Mouse (Mus musculus) lung, postnatal 25 days (tissue): ENCODE results near the gene Clpp.

Experiments
- DNase-seq: peaks from one replicate; pipeline ENCODE4 v3.0.0; 2022; ENCODE audit warnings: low spot score

The Clpp gene

DNA sequence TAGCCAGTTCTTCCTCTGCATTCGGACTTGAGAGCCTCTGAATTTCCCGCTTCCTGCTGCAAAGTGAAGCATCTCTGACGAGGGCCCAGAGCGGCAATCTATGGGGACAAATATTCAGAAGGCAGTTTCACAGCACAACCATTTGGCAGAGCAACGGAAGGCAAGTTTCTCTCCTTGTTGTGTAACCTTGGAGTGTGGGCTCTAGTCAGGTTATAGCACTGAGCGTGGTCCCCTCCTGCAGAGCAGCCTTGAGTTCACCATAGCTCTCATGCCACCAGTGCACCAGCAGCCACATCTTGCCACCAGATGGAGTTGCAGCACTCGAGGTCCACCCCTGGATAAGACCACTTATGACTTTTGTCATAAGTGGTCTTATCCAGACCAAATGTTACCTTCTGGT lies 1.7 kb upstream of the Clpp start:
- DNase-seq = no peak

DNA sequence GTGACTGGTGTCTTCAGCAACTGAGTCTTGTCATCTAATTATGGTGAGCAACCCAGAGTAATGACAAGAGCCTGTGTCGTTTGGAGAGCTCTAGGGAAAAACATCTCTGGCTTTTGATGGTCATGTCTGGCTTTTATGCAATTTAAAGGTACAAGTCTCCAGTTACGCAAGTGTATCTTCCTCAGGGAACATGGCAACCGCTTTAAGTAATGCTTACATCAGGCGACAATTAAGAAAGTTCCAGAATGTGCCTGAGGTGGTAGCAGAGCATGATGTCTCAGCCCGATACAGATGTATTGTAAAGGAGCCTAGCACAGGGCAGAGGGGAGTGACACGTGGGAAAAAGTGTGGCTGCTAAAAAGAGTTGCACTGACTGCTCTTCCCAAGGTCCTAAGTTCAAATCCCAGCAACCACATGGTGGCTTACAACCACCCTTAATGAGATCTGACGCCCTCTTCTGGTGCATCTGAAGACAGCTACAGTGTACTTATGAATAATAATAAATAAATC lies 1.1 kb upstream of the Clpp start:
- DNase-seq = no peak

DNA sequence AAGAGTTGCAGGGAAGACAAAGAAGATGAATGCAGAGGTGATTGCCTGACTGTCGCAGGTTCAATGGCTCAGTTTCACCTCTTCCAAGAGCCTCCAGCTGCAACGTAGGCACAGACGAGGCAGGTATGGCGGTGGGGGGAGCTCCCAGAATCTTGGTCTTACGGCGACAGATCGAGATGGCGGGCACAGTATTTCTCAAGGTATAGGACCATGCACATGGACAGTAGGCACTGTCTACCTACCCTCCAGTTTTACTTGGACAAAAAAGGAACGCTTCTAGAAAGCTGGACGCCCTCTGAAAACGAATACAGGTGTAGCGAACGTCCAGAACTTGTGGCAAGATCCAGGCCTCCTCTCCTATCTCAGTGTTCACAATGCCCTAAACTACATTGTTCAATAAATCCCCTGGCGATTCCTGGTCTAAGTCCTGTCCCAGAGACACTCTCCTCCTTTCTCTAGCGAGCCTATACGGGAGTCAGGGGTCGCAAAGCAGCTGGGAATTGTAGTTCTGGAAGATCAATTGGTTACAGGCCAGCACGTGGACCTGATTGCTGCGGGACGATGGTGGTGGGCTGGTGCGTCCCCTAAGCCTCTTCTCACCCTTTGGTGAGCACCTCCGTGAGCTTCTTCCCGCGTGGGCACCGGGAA lies 514 bp upstream of the Clpp start:
- DNase-seq = peak; percentile 85

DNA sequence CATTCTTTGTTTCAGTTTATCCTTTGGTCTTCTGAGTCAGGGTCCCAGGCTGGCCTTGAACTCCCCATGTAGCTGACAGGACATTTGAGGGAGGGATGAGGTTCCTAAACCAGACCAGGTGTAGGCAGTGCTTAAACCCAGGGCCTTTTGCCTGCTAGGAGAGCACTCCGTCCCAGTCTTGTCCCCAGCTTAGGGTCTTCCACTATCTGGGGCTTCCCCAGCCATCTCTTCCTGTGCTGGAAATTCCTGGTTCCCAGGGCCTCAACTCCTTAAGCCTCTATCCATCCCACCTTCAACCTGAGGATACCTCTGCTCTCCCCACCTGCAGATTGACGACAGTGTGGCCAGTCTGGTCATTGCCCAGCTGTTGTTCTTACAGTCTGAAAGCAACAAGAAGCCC lies 861 bp downstream of the Clpp start:
- DNase-seq = no peak

DNA sequence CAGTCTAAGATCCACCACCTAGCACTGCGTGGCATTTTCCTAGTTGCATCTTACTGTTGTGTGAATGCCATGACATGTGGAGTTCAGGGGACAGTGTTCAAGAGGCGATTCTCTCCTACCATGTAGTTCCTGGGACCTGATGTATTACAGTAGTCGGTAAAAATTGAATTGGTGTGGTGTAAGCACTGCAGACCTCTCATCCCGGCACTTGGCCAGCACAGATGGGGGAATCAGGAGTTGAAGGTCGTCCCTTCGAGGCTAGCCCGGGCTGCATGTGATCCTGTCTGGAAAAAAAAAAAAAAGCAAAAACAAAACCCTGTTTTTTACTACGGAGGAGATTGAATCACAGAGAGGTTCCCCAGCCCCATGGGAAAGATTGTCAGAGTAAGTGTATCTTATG lies 4.9 kb downstream of the Clpp start:
- DNase-seq = no peak

DNA sequence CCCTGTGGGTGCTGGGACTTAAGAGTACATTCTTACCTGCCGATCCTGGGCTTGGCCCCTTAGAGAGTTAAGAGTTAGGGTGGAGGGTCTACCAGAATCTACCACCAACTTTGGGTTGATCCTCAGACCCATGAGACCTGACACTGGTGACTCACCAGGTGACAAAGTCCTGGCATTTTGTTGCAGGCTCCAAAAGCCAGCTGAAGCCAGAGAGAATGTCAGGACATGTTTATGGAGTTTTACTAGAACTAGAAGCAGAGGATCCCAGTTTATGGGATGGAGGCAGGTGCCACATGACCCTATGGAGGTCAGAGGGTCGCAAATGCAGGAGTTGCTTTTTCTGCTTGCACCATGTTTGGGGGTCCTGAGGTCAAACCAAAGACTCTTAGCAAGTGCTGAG lies 6.4 kb downstream of the Clpp start:
- no peak for DNase-seq

DNA sequence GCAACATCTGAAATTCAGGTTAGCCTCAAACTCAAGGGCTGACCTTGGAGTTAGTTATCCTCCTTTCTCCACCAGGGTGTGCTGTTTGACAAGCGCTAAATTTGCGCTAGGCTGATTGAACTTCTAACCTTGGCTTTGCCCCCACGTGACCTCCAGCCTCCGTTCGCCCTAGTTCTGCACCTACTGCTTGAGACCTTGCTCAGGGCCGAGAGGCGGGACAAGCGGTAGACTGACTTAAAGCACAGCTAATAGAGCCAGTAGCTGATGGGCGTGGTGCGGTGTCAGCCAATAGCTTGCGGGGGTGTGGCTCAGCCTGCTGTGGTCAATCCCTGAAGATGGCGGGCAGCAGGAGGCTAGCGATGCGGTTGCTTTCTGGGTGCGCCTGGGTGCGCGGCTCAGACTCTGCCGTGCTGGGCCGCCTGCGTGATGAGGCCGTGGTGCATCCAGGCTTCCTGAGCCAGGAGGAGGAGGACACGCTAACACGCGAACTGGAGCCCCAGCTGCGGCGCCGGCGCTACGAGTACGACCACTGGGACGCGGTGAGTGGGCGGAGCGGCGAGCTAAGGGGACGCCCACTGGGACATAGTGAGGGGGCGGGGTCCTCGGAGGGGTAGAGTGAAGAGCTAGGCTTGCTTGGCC lies 7.0 kb downstream of the Clpp start, which contains the start of gene Alkbh7:
Gene Alkbh7 (plus strand): TSS at position 311 of the 639 bp plus-strand sequence.
- peak; percentile 99 for DNase-seq

DNA sequence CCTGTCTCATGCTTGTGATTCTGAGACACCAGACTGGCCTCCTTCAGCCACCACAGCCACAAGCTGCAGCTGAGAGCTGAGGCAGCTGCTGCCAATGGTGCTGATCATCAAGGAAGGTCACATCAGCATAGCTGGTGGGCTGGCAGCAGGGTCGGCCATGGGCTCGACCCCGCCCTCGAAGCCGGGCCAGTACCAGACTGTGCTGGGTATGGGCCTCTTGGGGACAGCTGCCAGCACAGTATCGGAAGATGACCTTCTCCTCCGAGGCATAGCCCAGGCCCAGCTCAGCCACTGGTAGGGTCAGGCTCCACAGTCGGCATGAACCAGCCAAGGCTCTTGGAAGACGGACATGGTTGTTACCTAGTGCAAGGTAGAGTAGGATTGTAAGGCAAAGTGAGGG lies 9.3 kb downstream of the Clpp start:
- DNase-seq = no peak

DNA sequence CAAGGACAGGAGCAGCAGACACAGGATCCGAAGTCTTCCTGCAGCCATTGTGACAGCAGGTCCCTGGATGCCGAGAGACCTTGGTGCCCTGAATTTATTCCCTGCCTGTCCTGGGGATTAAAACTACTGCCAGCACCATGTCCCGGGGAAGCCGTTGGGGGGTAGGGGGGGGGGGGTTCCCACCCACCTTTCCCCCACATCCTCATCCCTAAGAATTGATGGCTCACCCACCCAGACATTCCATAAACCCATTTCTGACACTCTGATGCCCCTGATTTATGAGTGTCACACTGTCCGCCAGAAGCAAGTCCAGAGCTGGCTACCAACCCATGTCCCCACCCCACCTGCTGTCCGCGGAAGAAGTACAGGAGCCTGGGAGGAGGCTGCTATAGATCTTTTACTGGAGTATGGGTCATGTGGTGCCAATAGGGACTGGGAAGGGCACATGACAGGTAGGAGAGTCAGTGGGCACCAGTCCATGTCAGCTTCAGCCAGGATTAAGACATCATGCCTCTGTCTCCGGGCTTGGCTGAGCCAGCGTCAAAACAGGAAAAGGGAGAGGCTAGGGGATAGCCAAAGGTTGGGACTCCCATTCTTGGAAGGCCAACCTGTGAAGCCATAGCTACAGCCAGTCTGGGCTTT lies 10.0 kb downstream of the Clpp start, which contains the start of gene Pspn:
Gene Pspn (minus strand): TSS at position 51 of the 642 bp plus-strand sequence.
- DNase-seq = no peak

DNA sequence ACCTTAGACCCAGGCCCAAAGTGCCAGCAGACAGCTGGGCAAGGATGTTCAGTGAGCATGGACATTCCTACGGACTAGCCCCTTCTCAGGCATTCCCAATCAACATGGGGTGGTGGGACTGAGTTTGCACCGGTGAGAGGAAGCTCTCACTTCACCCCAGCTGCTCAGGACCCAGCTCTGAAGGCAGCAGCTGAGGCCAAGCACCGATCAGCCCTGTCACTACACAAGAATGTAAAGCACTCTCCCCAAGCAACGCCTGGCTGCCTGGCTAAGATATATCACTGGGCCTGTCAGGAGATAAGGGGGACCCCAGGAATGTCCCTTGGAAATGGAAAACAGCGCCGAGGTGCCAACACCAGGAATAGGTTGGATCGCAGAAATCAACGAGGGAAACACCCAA lies 11.1 kb downstream of the Clpp start:
- DNase-seq = no peak

DNA sequence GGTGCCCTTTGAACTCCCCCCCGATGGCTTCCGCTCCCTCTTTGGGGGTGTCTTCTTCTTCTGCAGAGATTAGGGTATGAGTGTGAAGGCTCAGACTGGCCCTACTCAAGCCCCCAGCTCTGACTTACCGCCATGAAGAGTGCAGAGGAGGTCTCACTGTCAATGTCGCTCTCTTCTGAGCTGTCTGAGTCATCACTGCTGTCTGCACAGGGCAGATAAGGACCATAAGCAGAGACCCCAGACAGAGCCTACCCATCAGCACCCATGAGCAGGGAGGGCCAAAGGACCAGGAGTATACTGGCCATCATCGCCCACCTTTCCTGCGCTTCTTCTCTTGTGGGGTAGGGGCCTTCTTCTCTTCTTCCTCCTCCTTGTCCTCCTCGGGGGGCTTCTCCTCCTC lies 13.9 kb downstream of the Clpp start:
- DNase-seq = no peak

DNA sequence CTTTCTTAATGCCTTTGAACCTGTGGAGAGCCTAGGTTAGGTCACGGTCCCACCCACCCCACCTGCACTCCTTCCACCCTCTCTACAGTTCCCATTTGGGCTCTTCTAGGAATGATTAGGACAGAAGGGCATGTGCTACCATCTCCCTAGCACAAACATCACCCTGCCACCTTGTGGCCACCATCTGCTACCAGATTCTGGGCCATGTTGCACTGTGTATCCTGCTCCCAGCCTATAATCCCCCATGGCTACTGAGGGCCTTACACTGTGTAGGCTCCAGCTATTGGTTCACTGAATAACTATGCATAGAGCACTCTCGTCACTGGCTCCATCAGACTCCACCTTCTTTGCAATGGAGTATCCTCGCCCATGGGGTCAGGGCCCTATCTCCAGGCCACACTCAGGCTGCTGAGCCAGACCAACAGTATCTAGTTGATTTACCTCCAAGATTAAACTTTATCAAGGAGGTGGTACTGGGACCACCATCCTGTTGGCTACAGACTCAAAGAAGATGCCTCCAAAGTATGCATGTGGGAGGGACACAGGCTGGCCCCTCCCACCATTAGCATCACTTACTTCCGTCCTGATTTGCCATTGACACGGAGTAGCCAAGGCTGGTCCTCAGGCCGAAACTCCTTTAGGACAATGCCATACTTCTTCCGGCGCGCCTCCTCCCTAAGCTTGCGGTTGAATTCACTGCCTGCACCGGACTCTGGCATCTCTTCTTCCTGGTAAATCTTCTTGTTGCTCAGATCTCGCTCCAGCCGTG lies 17.2 kb downstream of the Clpp start:
- DNase-seq = no peak

DNA sequence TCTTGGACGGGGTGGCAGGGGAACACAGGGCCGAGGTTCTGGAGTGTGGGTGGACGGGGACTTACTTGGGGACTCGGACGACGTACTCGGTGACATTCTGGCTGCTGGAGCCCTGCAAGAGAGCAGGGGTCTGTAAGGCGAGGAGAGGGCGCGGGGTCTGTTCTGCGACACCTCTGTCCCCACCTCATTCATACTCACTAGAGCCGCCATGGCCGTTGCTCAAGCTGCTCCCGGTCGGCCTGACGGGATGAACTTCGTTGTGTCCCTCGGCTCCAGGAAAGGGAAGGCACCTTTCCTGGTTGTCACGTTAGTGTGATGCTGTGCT lies 20.8 kb downstream of the Clpp start:
- DNase-seq = no peak

DNA sequence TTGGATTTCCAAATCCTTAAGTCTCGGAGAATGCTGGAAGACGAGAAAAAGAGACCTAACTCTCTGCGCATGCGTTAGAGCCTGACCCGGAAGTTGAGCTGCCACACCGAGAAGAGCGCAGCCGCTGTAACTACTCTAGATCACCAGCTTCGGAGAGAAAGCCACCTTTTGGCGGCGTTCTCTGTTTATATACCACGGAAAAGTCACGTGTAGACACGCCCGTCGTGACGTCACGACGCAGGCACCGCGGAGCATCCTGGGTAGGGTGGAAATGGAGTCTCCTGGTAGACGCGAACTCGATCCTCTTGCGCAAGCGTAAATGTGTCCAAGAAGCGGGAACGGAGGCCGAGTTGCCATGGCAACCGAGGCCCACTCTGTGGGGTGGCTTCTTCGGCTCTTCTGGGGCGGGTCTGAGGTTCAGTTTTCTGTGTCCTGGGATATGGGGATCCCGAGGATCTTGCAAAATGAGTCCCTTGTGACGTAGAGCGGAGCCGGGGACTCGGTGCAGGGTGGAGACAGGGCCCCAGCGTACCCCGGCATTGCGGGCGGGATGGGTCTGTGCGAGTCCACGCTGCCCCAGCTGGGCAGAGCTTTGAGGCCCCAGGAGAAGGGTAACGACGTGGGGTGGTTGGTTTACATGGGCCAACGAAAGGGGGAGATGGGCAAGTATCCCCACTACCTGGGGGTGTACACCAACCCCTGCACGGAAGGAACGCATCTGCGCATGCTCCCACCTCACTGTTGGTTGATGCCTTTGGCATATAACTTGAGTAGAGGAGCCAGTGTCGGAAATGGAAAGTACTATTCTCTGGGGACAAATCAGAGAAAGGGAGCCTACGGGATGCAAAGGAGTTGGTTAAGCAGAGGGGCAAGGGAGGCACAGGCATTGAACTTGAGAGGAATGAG lies 21.4 kb downstream of the Clpp start, which contains the start of the genes Gtf2f1 and Gm17949:
Gene Gtf2f1 (minus strand): TSS at position 53 of the 906 bp plus-strand sequence.
Gene Gm17949 (plus strand): TSS at position 234 of the 906 bp plus-strand sequence.
- peak; percentile 92 for DNase-seq

DNA sequence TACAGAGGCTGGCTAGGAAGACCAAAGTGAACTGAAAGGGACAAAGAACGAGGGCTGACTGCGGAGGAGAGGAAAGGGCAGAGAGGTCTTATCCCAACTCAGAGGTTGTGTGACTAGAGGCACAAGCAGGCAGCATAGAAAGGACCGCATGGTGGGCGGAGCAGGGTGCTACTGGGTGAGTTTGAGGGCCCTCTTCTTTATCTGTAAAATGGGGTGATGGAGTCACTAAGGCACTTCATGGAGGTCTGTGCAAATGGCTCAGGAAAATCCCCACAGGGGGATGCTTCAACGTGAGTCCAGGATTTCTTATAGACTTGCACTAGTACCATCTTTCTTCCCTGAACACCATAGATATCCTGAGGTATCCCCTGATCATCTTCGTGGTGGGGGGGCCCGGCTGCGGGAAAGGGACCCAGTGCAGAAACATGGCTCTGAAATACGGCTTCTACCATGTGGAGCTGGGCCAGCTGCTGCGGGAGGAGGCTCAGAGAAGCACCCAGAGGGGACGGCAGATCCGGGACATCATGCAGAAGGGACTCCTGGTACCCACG lies 22.2 kb downstream of the Clpp start:
- no peak for DNase-seq

DNA sequence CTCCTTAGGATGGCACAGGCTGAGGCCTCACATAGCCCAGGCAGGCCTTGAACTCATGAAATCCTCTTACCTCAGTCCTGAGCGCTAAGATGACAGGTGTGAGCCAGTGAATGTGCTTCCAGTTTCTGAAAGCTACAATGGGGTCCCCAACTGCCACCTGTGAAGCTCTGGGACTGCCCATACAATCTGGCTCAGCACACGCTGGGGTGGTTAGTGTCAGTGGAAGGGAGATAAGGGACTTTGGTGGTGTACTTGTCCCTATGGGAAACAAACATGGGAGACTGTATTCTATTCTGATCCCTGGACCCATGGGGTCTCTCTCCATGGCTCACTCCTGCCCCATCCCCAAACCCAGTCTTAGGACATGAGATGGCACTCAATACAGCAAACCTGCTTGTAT lies 29.6 kb downstream of the Clpp start:
- DNase-seq = no peak

DNA sequence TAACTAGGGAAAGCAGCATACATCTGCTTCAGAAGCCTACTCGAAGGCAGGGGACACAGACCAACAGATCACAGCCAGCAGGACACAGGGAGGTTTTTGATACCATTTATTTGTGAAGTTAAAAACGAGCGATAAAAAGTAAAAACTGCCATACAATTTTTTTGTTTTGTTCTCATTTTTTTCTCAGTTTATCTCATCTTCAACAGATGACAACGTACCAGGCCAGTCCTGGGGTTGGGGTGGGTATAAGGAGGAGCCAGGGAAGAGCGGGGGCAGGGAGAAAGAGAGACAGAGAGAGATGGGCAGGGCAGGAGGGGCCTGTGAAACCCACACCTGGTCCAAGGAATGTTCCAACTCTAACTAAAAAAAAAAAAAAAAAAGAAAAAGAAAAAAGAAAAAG lies 30.9 kb downstream of the Clpp start:
- no peak for DNase-seq

DNA sequence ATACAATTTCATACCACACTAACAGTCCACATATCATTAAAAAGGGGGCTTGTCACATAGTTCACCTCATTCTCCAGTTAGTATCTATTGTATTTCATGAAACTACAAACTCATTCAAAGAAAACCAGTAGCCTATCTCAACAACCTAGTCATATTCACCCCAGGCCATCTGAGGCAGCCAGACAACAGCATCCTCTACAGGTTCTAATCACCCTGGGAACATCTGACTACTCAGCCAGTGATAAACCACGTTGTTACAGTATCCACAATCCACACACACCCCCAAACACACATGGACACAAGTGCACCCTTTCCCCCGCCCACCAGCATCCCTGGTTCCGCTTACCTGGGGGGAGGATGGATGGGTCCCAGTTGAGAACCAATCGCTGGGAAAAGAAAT lies 37.4 kb downstream of the Clpp start:
- no peak for DNase-seq

DNA sequence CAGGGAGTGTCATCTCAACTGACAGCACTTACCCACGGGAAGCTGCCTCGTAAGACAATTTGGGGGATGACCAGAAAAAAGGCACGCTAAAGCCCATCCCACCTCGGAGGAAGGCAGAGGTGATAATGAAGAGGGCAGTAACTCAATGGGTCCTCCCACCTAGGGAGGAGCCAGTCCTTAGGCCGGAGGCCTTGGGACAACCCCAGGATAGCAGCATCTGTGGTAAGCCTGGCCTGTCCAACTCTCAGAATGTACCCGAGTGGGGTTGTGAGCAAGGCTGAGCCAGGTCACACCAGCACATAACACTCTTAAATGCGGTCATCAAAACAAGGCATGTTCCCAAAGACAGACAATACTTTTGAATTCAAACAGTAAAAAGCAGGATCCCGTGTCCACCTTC lies 39.6 kb downstream of the Clpp start:
- no peak for DNase-seq

DNA sequence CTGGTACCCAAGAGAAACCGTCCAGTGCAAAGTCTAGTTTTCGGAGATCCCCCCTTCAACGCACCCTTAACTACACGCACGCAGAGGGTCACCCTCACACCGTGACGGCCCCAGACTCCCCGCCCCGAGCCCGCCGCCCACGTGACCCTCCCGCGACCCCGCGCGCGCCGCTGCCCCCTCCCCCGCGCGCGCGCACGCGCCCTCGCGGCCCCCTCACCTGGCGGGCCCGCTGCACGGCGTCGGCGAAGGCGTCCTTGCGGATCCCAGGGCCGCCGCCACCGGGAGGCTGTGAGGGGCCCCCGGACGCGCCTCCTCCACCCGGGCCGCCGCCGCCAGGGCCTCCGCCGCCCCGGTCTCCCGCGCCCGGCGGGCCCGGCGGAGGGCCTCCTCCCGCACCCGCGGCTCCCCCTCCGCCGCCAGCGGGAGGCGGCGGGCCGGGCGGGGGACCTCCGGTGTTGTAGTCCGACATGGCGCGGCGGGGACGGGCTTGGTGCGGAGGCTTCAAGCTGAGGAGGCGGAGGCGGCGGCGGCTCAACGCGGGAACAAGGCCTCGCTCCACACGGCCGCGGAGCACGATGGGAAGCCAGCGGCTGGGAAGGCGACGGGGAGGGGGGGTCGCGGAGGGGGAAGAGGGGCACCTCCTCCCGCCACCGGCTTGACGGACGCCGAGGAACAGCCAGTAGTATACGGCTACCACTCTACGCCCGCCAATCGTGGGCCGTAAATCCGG lies 41.0 kb downstream of the Clpp start, which contains the start of gene Khsrp:
Gene Khsrp (minus strand): TSS at position 592 of the 730 bp plus-strand sequence.
- DNase-seq = no peak
